Mouse (Mus musculus) kidney, adult 2 months (tissue): ENCODE results near the gene Eps8l2.
A peak's percentile ranks its signal among the peaks of the same experiment; 100 is the strongest.

Experiments
- CTCF ChIP-seq: fragments of 200-500 bp; conservative IDR thresholded peaks from 2 replicates; pipeline ENCODE4 v1.5.1; 2011; ENCODE audit warnings: low read depth, mild to moderate bottlenecking, control low read depth, low read length, moderate library complexity, mixed read lengths; ENCODE audit not compliant: insufficient read depth, insufficient read length
- POLR2A ChIP-seq: fragments of 200-500 bp; IDR thresholded peaks from one replicate; pipeline ENCODE4 v1.6.1; 2011; ENCODE audit warnings: low read depth, low read length, control low read depth

DNA sequence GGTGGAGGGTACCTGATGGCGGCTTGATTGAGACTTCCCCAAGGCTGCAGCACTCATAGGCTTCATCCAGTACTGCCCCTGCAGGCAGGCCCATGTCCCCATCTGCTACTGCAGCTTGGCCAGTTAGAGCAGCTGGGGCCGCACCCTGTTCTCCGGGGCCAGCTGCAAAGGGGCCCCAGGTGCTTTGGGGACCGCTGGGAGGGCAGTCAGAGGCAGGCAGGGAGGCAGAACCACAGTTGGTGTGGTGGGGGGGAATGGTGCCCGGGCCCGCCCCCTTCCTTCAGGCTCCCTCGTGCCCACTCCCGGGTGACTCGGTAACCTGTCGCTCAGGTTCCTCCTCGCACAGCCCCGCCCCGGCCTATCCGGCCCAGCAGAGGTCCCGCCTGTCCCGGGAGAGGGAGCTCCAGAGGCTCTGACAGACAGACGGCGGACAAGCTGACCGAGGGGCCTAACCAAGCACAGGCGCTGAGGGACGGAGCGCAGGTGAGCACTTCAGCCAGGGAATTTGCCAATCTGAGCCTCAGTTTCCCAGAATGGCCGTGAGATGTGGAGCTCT, at the start of gene Eps8l2:
- peak; percentile 80 for TF ChIP-seq POLR2A
- TF ChIP-seq CTCF: peak; percentile 33; the same call in 1 of the 2 replicates
